Mouse (Mus musculus) kidney, embryonic 16.5 days (tissue): ENCODE results near the gene Amdhd2. TPM values are rescaled to one million over a fixed set of nuclear protein-coding genes. Genes with fewer than 3 reads are reported as not detected.
A peak's percentile ranks its signal among the peaks of the same experiment; 100 is the strongest.

Experiments used
- ATAC-seq: fragments of 200-750 bp; cut with Nextera tagmentation; 2 replicates; pipeline ENCODE4 v1.8.0; 2017; ENCODE audit warnings: moderate TSS enrichment; ENCODE audit not compliant: low FRiP score, low TSS enrichment
- H3K27ac ChIP-seq: fragments of 300-500 bp; sonication (generic); 2 replicates; pipeline ENCODE4 v1.5.1; 2014; ENCODE audit warnings: low read length
- H3K27me3 ChIP-seq: fragments of 300-500 bp; sonication (generic); 2 replicates; pipeline ENCODE4 v1.6.1; 2014; ENCODE audit warnings: low read length, control low read depth, mixed read lengths; ENCODE audit not compliant: insufficient read depth
- H3K36me3 ChIP-seq: fragments of 300-500 bp; sonication (generic); 2 replicates; pipeline ENCODE4 v1.6.1; 2014; ENCODE audit warnings: low read length, control low read depth, mixed read lengths; ENCODE audit not compliant: insufficient read depth
- H3K4me1 ChIP-seq: fragments of 300-500 bp; sonication (generic); 2 replicates; pipeline ENCODE4 v1.6.1; 2014; ENCODE audit warnings: low read length, control low read depth, mixed read lengths; ENCODE audit not compliant: insufficient read depth
- H3K4me2 ChIP-seq: fragments of 300-500 bp; sonication (generic); replicated peaks from 2 replicates; pipeline ENCODE4 v1.6.1; 2014; ENCODE audit warnings: low read depth, low read length
- H3K4me3 ChIP-seq: fragments of 300-500 bp; sonication (generic); 2 replicates; pipeline ENCODE4 v1.5.1; 2014; ENCODE audit warnings: mild to moderate bottlenecking, low read length
- H3K9ac ChIP-seq: fragments of 300-500 bp; sonication (generic); replicated peaks from 2 replicates; pipeline ENCODE4 v1.6.1; 2014; ENCODE audit warnings: low read length
- H3K9me3 ChIP-seq: fragments of 300-500 bp; sonication (generic); 2 replicates; pipeline ENCODE4 v1.6.1; 2016; ENCODE audit warnings: low read length, control low read depth
- WGBS: fragments of 180-500 bp; shearing (Covaris S2); extraction: QIAGEN DNeasy Blood & Tissue Kit; methylation state at CpG from one replicate; pipeline ENCODE4 v1.1.7; 2014; 5-methylcytosine and 5-hydroxymethylcytosine counted together
- polyA plus RNA-seq: library from polyadenylated mRNA; unstranded; fragments of >200 nt; fragmentation: Nextera tagmentation; extraction: Ambion mirVana; gene quantifications from 2 replicates; pipeline ENCODE4 v1.2.1, GENCODE M21; 2015

Gene Amdhd2
- polyA plus RNA-seq, 1 experiment from 2014 or later: 42.1 TPM

GRCm38 (mm10) chr17:24207768-24208640, 44.4 kb upstream of the Amdhd2 start:
- H3K4me2 ChIP-seq: peak overlapping the region; percentile 94
- H3K4me1 ChIP-seq: peaks cover 69% of the 10 kb centered on the region
- no peak for ATAC-seq
- peaks cover 15% of the 10 kb centered on the region for H3K27me3 ChIP-seq
- H3K9ac ChIP-seq: peak overlapping the region; percentile 83
- peak overlapping the region; percentile 73 for H3K4me3 ChIP-seq
- 65% methylated on average over 34 of the region's 34 CpGs for WGBS
- no peaks in the 10 kb centered on the region for H3K9me3 ChIP-seq
- peak overlapping the region; percentile 73; the same call in 1 of the 2 replicates for H3K27ac ChIP-seq
- no peaks in the 10 kb centered on the region for H3K36me3 ChIP-seq

DNA sequence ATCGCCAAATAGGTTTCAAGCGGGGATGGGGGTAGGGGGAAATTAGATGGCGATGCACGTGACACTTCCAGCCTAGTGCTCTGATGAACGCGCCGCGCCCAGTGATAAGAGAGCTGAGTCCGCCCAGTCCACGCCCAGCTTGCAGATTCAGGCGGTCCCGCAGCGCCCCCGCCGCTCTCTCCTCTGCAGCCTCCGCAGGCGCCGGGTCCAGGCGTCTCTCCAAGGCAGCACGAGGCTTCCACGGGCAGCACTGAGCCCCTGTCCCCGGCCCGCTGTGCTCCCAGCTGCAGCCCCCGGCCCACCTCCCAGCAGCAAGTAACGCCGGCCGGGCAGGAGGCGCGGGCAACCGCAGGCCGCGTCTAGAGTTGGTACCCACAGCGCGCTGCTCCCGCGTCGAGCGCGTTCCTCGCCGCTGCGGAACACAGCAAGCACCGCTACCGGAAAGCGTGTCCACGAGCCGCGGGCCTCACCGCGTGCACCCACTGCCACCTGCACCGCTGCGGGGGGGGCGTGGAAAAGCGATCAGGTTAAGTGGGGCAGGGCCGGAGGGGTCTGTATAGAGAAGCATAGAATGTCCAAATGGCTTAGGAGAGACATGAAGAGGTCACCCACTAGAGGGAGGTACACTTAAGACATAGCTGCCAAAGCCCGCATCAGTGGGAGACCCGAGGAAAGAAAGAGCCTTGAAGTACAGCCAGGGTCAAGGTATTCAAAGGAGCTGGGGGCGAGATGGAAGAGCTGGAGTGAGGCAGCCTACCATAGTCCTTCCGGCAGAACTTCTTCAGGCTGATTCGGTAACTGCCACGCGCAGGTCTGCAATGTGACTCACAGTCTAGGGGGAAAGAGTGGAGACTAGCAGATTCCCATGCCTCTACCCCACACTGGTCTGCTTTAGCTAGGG, 43.1 kb upstream of the Amdhd2 start:
- Histone ChIP-seq H3K4me3 (peak overlapping the region; percentile 73), H3K36me3 (no peaks in the 10 kb centered on the region), H3K4me1 (peaks cover 61% of the 10 kb centered on the region), H3K4me2 (peak overlapping the region; percentile 94), H3K27me3 (peaks cover 15% of the 10 kb centered on the region), H3K9ac (peak overlapping the region; percentile 78), H3K27ac (no peak overlapping the region), H3K9me3 (no peaks in the 10 kb centered on the region)
- WGBS: 4% methylated on average over 62 of the region's 62 CpGs
- 0 out of 2 replicates have a peak, but pooled peaks have one; percentile 12 for ATAC-seq

DNA sequence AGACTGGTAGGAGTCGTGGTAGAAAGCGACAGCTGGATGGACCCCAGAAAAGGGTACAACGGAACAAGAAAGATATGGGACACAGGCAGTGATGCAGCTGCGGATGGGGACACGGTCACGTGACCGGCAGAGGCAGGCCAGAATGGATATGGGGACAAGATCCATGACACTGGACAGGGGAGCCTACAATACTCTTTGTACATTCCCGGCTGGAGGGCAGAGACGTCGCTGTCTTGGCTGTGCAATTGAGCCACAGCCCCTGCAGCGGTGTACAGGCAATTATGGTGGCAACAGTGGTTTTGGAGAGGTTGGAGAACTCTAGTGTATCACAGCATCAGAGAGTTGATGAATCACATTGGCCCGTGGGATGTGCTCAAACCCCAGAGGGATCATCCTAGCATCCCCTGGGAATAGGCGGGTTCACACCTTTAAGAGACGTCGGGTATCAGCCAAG, 42.4 kb upstream of the Amdhd2 start:
- Histone ChIP-seq H3K4me2 (peak overlapping the region; percentile 94), H3K4me3 (peak overlapping the region; percentile 73), H3K36me3 (no peaks in the 10 kb centered on the region), H3K9me3 (no peaks in the 10 kb centered on the region), H3K27me3 (peaks cover 15% of the 10 kb centered on the region), H3K27ac (peak overlapping the region; percentile 22; the same call in 1 of the 2 replicates), H3K4me1 (peaks cover 54% of the 10 kb centered on the region), H3K9ac (peak overlapping the region; percentile 78)
- WGBS: 5% methylated on average over 15 of the region's 15 CpGs
- ATAC-seq: peak; percentile 4

GRCm38 (mm10) chr17:24205284-24205888, 41.8 kb upstream of the Amdhd2 start, which contains the start of gene Tbc1d24:
Gene Tbc1d24 (minus strand): TSS chr17:24205562.
- Histone ChIP-seq H3K9ac (peak within 1 kb of the TSS; percentile 78), H3K4me1 (peaks cover 51% of the 10 kb centered on the region), H3K27me3 (peaks cover 15% of the 10 kb centered on the region), H3K36me3 (no peaks in the 10 kb centered on the region), H3K27ac (peak within 1 kb of the TSS; percentile 22; the same call in 1 of the 2 replicates), H3K9me3 (no peaks in the 10 kb centered on the region), H3K4me3 (peak within 1 kb of the TSS; percentile 73), H3K4me2 (peak within 1 kb of the TSS; percentile 94)
- WGBS: under 1% methylated on average over 59 of the region's 65 CpGs
- peak; percentile 73 for ATAC-seq

- no peak overlapping the region for H3K27ac ChIP-seq
- peaks cover 15% of the 10 kb centered on the region for H3K27me3 ChIP-seq
- peaks cover 49% of the 10 kb centered on the region for H3K4me1 ChIP-seq
Observed at GRCm38 (mm10) chr17:24204846-24205245, 41.3 kb upstream of the Amdhd2 start.

GRCm38 (mm10) chr17:24203611-24204534, 40.3 kb upstream of the Amdhd2 start:
- Histone ChIP-seq H3K27ac (no peak overlapping the region), H3K4me1 (peaks cover 40% of the 10 kb centered on the region), H3K4me3 (no peak overlapping the region), H3K4me2 (peak overlapping the region; percentile 94), H3K27me3 (peaks cover 15% of the 10 kb centered on the region), H3K9me3 (no peaks in the 10 kb centered on the region), H3K9ac (no peak overlapping the region), H3K36me3 (no peaks in the 10 kb centered on the region)
- no peak for ATAC-seq
- 81% methylated on average over 3 of the region's 3 CpGs for WGBS

More at GRCm38 (mm10) chr17:24204846-24205245, 41.3 kb upstream of the Amdhd2 start:
- Histone ChIP-seq H3K4me3 (peak overlapping the region; percentile 73), H3K9ac (peak overlapping the region; percentile 78), H3K9me3 (no peaks in the 10 kb centered on the region), H3K36me3 (no peaks in the 10 kb centered on the region), H3K4me2 (peak overlapping the region; percentile 94)
- 5% methylated on average over 7 of the region's 7 CpGs for WGBS
- no peak for ATAC-seq

DNA sequence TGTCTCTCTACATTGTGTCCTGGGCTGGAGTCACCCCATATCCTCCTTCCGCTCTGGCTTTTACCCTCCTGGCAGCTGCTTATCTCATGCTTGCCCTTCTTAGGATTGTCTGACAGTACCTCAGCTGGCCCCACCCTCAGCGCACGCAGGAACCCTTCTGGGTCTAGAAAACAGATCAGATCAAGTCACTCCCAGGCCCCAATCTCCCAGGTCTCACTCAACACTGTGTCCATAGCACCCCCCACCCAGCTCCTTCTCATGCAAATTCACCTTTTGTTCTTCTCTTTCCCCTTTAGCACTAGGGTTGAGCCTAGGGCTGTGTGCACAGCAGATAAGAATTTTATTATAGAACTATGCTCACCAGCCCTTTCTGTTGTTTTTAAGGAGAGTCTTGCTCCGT, 39.5 kb upstream of the Amdhd2 start:
- H3K36me3 ChIP-seq: no peaks in the 10 kb centered on the region
- H3K4me2 ChIP-seq: no peak overlapping the region
- WGBS: 64% methylated on average over 4 of the region's 4 CpGs
- H3K27ac ChIP-seq: no peak overlapping the region
- H3K4me3 ChIP-seq: no peak overlapping the region
- H3K27me3 ChIP-seq: peaks cover 13% of the 10 kb centered on the region
- H3K4me1 ChIP-seq: peaks cover 32% of the 10 kb centered on the region
- no peak overlapping the region for H3K9ac ChIP-seq
- ATAC-seq: no peak
- H3K9me3 ChIP-seq: no peaks in the 10 kb centered on the region

DNA sequence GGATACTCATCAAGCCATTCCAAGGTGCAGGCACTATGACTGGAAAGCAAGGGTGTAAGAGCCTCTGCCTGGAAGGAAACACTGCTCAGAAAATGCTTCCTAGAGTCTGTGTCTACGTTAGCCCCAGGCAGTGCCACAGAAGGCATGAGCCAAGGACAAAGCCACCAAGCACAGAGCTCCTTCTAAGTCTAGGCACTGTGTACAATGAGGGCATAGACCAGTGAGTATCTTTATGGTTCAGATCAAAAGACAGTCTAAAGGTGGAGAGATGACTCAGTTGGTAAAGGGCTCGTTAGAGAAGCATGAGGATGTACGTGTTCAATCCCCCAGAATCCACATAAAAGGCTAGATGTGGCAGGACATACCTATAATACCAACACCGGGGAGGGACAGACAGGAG, 37.5 kb upstream of the Amdhd2 start:
- Histone ChIP-seq H3K27me3 (peaks cover 2% of the 10 kb centered on the region; the same call in 1 of the 2 replicates), H3K4me3 (no peak overlapping the region), H3K9me3 (no peaks in the 10 kb centered on the region), H3K36me3 (no peaks in the 10 kb centered on the region), H3K27ac (no peak overlapping the region), H3K9ac (no peak overlapping the region), H3K4me2 (no peak overlapping the region), H3K4me1 (peaks cover 13% of the 10 kb centered on the region)
- no peak for ATAC-seq
- WGBS: 79% methylated on average over 4 of the region's 4 CpGs
